Mouse (Mus musculus) midbrain, embryonic 12.5 days (tissue): ENCODE results near the gene Cryzl1. TPM values are rescaled to one million over a fixed set of nuclear protein-coding genes. Genes with fewer than 3 reads are reported as not detected.
A peak's percentile ranks its signal among the peaks of the same experiment; 100 is the strongest.

ENCODE experiments used
- ATAC-seq: fragments of 200-750 bp; cut with Nextera tagmentation; 2 replicates; pipeline ENCODE4 v1.8.0; 2017; ENCODE audit warnings: low read depth, moderate TSS enrichment, moderate library complexity; ENCODE audit not compliant: low FRiP score
- H3K27ac ChIP-seq: fragments of 300-500 bp; sonication (generic); replicated peaks from 2 replicates; pipeline ENCODE4 v1.5.1; 2016; ENCODE audit warnings: mild to moderate bottlenecking
- H3K27me3 ChIP-seq: fragments of 300-500 bp; sonication (generic); 2 replicates; pipeline ENCODE4 v1.6.1; 2016; ENCODE audit warnings: mild to moderate bottlenecking
- H3K36me3 ChIP-seq: fragments of 300-500 bp; sonication (generic); 2 replicates; pipeline ENCODE4 v1.6.1; 2016
- H3K4me1 ChIP-seq: fragments of 300-500 bp; sonication (generic); 2 replicates; pipeline ENCODE4 v1.6.1; 2016
- H3K4me2 ChIP-seq: fragments of 300-500 bp; sonication (generic); replicated peaks from 2 replicates; pipeline ENCODE4 v1.6.1; 2016; ENCODE audit warnings: mild to moderate bottlenecking, moderate library complexity
- H3K4me3 ChIP-seq: fragments of 300-500 bp; sonication (generic); 2 replicates; pipeline ENCODE4 v1.5.1; 2016; ENCODE audit warnings: mild to moderate bottlenecking
- H3K9ac ChIP-seq: fragments of 300-500 bp; sonication (generic); replicated peaks from 2 replicates; pipeline ENCODE4 v1.6.1; 2016; ENCODE audit warnings: mild to moderate bottlenecking, moderate library complexity
- H3K9me3 ChIP-seq: fragments of 300-500 bp; sonication (generic); 2 replicates; pipeline ENCODE4 v1.6.1; 2016; ENCODE audit warnings: mild to moderate bottlenecking
- WGBS: fragments of 180-500 bp; shearing (Covaris S2); methylation state at CpG from one replicate; pipeline ENCODE4 v1.1.7; 2016; 5-methylcytosine and 5-hydroxymethylcytosine counted together
- polyA plus RNA-seq: library from polyadenylated mRNA; unstranded; fragments of >200 nt; fragmentation: Nextera tagmentation; extraction: Ambion mirVana; gene quantifications from 2 replicates; pipeline ENCODE4 v1.2.1, GENCODE M21; 2016

The Cryzl1 gene
- polyA plus RNA-seq, 1 experiment from 2014 or later = 81.7 TPM

- Histone ChIP-seq H3K9me3 (no peaks in the 10 kb centered on the region), H3K27ac (no peak overlapping the region), H3K9ac (no peak overlapping the region), H3K4me3 (no peak overlapping the region), H3K27me3 (no peaks in the 10 kb centered on the region), H3K4me2 (no peak overlapping the region), H3K36me3 (no peaks in the 10 kb centered on the region), H3K4me1 (peaks cover 40% of the 10 kb centered on the region)
- no peak for ATAC-seq
- WGBS = 95% methylated on average over 3 of the region's 3 CpGs
These were observed 33.0 kb upstream of the Cryzl1 start for GRCm38 (mm10) chr16:91761761-91762160.

- Histone ChIP-seq H3K4me1 (peaks cover 34% of the 10 kb centered on the region), H3K9me3 (no peaks in the 10 kb centered on the region), H3K36me3 (no peaks in the 10 kb centered on the region), H3K27ac (no peak overlapping the region), H3K4me3 (no peak overlapping the region), H3K4me2 (no peak overlapping the region), H3K9ac (no peak overlapping the region), H3K27me3 (no peaks in the 10 kb centered on the region)
- 83% methylated on average over 9 of the region's 9 CpGs for WGBS
- ATAC-seq = no peak
These were observed 32.4 kb upstream of the Cryzl1 start for GRCm38 (mm10) chr16:91761202-91761601.

GRCm38 (mm10) chr16:91754957-91755356 lies 26.2 kb upstream of the Cryzl1 start:
- H3K4me3 ChIP-seq = no peak overlapping the region
- H3K9ac ChIP-seq = no peak overlapping the region
- no peaks in the 10 kb centered on the region for H3K27me3 ChIP-seq
- H3K27ac ChIP-seq = no peak overlapping the region
- H3K9me3 ChIP-seq = no peaks in the 10 kb centered on the region
- H3K4me1 ChIP-seq = peaks cover under 1% of the 10 kb centered on the region; the same call in 1 of the 2 replicates
- no peak for ATAC-seq
- H3K4me2 ChIP-seq = no peak overlapping the region
- H3K36me3 ChIP-seq = no peaks in the 10 kb centered on the region
- WGBS = 93% methylated on average over 6 of the region's 6 CpGs

- 87% methylated on average over 4 of the region's 4 CpGs for WGBS
- Histone ChIP-seq H3K9ac (no peak overlapping the region), H3K27ac (no peak overlapping the region), H3K36me3 (no peaks in the 10 kb centered on the region), H3K27me3 (no peaks in the 10 kb centered on the region), H3K4me2 (no peak overlapping the region), H3K4me3 (no peak overlapping the region), H3K4me1 (no peaks in the 10 kb centered on the region), H3K9me3 (no peaks in the 10 kb centered on the region)
- ATAC-seq = no peak
These were observed 24.8 kb upstream of the Cryzl1 start for GRCm38 (mm10) chr16:91753611-91754010.

GRCm38 (mm10) chr16:91751644-91752385 lies 23.0 kb upstream of the Cryzl1 start:
- 77% methylated on average over 13 of the region's 13 CpGs for WGBS
- Histone ChIP-seq H3K27me3 (no peaks in the 10 kb centered on the region), H3K27ac (no peak overlapping the region), H3K9me3 (no peaks in the 10 kb centered on the region), H3K9ac (no peak overlapping the region), H3K4me1 (no peaks in the 10 kb centered on the region), H3K4me2 (no peak overlapping the region), H3K36me3 (no peaks in the 10 kb centered on the region), H3K4me3 (no peak overlapping the region)
- no peak for ATAC-seq

- no peak for ATAC-seq
- WGBS = 88% methylated on average over 6 of the region's 6 CpGs
- Histone ChIP-seq H3K4me2 (no peak overlapping the region), H3K4me3 (no peak overlapping the region), H3K9me3 (no peaks in the 10 kb centered on the region), H3K4me1 (peaks cover 7% of the 10 kb centered on the region; the same call in 1 of the 2 replicates), H3K27ac (no peak overlapping the region), H3K36me3 (no peaks in the 10 kb centered on the region), H3K27me3 (no peaks in the 10 kb centered on the region), H3K9ac (no peak overlapping the region)
These were observed 18.8 kb upstream of the Cryzl1 start for GRCm38 (mm10) chr16:91747567-91747966.

GRCm38 (mm10) chr16:91746101-91746950 lies 17.6 kb upstream of the Cryzl1 start:
- Histone ChIP-seq H3K9me3 (no peaks in the 10 kb centered on the region), H3K27me3 (no peaks in the 10 kb centered on the region), H3K9ac (no peak overlapping the region), H3K4me2 (no peak overlapping the region), H3K27ac (no peak overlapping the region), H3K36me3 (no peaks in the 10 kb centered on the region), H3K4me3 (no peak overlapping the region), H3K4me1 (peaks cover 7% of the 10 kb centered on the region; the same call in 1 of the 2 replicates)
- no peak for ATAC-seq
- WGBS = 79% methylated on average over 14 of the region's 14 CpGs

- 84% methylated on average over 7 of the region's 7 CpGs for WGBS
- Histone ChIP-seq H3K9me3 (no peaks in the 10 kb centered on the region), H3K4me1 (peaks cover 16% of the 10 kb centered on the region), H3K9ac (no peak overlapping the region), H3K36me3 (no peaks in the 10 kb centered on the region), H3K4me2 (no peak overlapping the region), H3K4me3 (no peak overlapping the region), H3K27me3 (no peaks in the 10 kb centered on the region), H3K27ac (no peak overlapping the region)
- ATAC-seq = no peak
These were observed 14.3 kb upstream of the Cryzl1 start for GRCm38 (mm10) chr16:91743055-91743454.

- H3K4me1 ChIP-seq = peaks cover 30% of the 10 kb centered on the region
- WGBS = 60% methylated on average over 7 of the region's 7 CpGs
- no peak overlapping the region for H3K9ac ChIP-seq
- ATAC-seq = no peak
- no peak overlapping the region for H3K4me3 ChIP-seq
- H3K36me3 ChIP-seq = no peaks in the 10 kb centered on the region
- H3K27ac ChIP-seq = no peak overlapping the region
- H3K27me3 ChIP-seq = no peaks in the 10 kb centered on the region
- H3K4me2 ChIP-seq = no peak overlapping the region
- no peaks in the 10 kb centered on the region for H3K9me3 ChIP-seq
These were observed 12.1 kb upstream of the Cryzl1 start for GRCm38 (mm10) chr16:91740918-91741255.

- H3K4me2 ChIP-seq = no peak overlapping the region
- H3K27me3 ChIP-seq = no peaks in the 10 kb centered on the region
- H3K4me3 ChIP-seq = no peak overlapping the region
- no peaks in the 10 kb centered on the region for H3K9me3 ChIP-seq
- H3K27ac ChIP-seq = 0 out of 2 replicates have a peak overlapping the region, but pooled peaks have one; percentile 4
- no peaks in the 10 kb centered on the region for H3K36me3 ChIP-seq
- WGBS = 66% methylated on average over 8 of the region's 8 CpGs
- ATAC-seq = no peak
- peaks cover 32% of the 10 kb centered on the region for H3K4me1 ChIP-seq
- H3K9ac ChIP-seq = no peak overlapping the region
These were observed 11.6 kb upstream of the Cryzl1 start for GRCm38 (mm10) chr16:91740184-91740917.

GRCm38 (mm10) chr16:91738505-91738904 lies 9.7 kb upstream of the Cryzl1 start:
- no peaks in the 10 kb centered on the region for H3K9me3 ChIP-seq
- H3K27ac ChIP-seq = no peak overlapping the region
- no peaks in the 10 kb centered on the region for H3K27me3 ChIP-seq
- H3K36me3 ChIP-seq = no peaks in the 10 kb centered on the region
- H3K9ac ChIP-seq = no peak overlapping the region
- no peak overlapping the region for H3K4me2 ChIP-seq
- peaks cover 47% of the 10 kb centered on the region for H3K4me1 ChIP-seq
- H3K4me3 ChIP-seq = no peak overlapping the region
- 87% methylated on average over 6 of the region's 6 CpGs for WGBS
- no peak for ATAC-seq
